ENCODE assay signal across 20 mouse cellular contexts in genomic region chr5:32077139-32077538, GRCm38 (mm10). TPM values are rescaled to one million over a fixed set of nuclear protein-coding genes. Genes with fewer than 3 reads are reported as not detected.
DNase-seq lines count a peak whose midpoint lies in the region; ATAC-seq and TF ChIP-seq lines count a peak whose summit lies in the region.
"Had no signal": no experiment of that assay in that cellular context is flagged by ENCODE, and none has a peak within 500 bp of the region (broad histone marks: within the 10 kb centered on the region; RNA-seq: fewer than 3 reads in every experiment).

No protein-coding gene starts in this region.

- TF ChIP-seq RAD21 in CH12.LX (IDR thresholded peaks at IDR 0.05; ENCODE audit: low read depth, low read length) = no peak

- no peak overlapping the region for H3K9ac ChIP-seq in CH12.LX (ENCODE audit: insufficient read depth, low read depth)
- no peak overlapping the region for H3K9ac ChIP-seq in midbrain, embryonic 16.5 days (ENCODE audit: low read depth, low read length)
- H3K9ac ChIP-seq: forebrain, embryonic 13.5 days; forebrain, postnatal 0 days; heart, embryonic 13.5 days; hindbrain, embryonic 12.5 days had no signal

- peak; percentile 98 for DNase-seq in 416B (ENCODE audit: low read depth)
- no peak for DNase-seq in CH12.LX (ENCODE audit: extremely low read depth)
- no peak for DNase-seq in frontal cortex, adult 2 months (ENCODE audit: extremely low spot score in 1 of 2, low spot score in 1 of 2)
- no peak for DNase-seq in cerebellum, adult 11-12 months
- DNase-seq: adrenal gland, postnatal 14 days; cerebellum, adult 8-10 months; cerebellum, postnatal 14 days; forebrain, postnatal 0 days; heart, postnatal 4 days; kidney, adult 11 months had no signal

- H3K4me3 ChIP-seq in CH12.LX (replicated peaks in 1 of 3; ENCODE audit: low read depth in 2 of 3, low read length in 2 of 3, poor library complexity in 1 of 3) (no peak overlapping the region), myocyte (no peak overlapping the region)
- no peak overlapping the region for H3K4me3 ChIP-seq in midbrain, embryonic 16.5 days (ENCODE audit: low read depth, low read length)
- H3K4me3 ChIP-seq: forebrain, embryonic 13.5 days; heart, embryonic 13.5 days; hindbrain, embryonic 12.5 days had no signal

- H3K36me3 ChIP-seq in CH12.LX (replicated peaks in 1 of 2; ENCODE audit: control insufficient read depth in 1 of 2, insufficient read depth in 1 of 2, low read length in 1 of 2) (peaks cover 0 to 7% of the 10 kb centered on the region in 2 experiments), myocyte (ENCODE audit: control insufficient read depth, insufficient read depth) (no peaks in the 10 kb centered on the region)
- no peaks in the 10 kb centered on the region for H3K36me3 ChIP-seq in midbrain, embryonic 16.5 days (ENCODE audit: control insufficient read depth, insufficient read depth, low read length)
- H3K36me3 ChIP-seq: heart, embryonic 13.5 days; hindbrain, embryonic 12.5 days had no signal

- 94% methylated on average over 3 of the region's 3 CpGs for WGBS in midbrain, embryonic 16.5 days

- H3K9me3 ChIP-seq in CH12.LX (replicated peaks; ENCODE audit: low read length) = no peaks in the 10 kb centered on the region
- H3K9me3 ChIP-seq in midbrain, embryonic 16.5 days (replicated peaks; ENCODE audit: control insufficient read depth, low read length, poor library complexity, severe bottlenecking) = no peaks in the 10 kb centered on the region
- H3K9me3 ChIP-seq: forebrain, embryonic 13.5 days; heart, embryonic 13.5 days; hindbrain, embryonic 12.5 days had no signal

- no peak overlapping the region for H3K4me2 ChIP-seq in CH12.LX (ENCODE audit: insufficient read depth, low read depth, poor library complexity, severe bottlenecking)
- H3K4me2 ChIP-seq in myocyte (ENCODE audit: low read depth) = no peak overlapping the region
- H3K4me2 ChIP-seq in midbrain, embryonic 16.5 days (ENCODE audit: low read length) = no peak overlapping the region
- H3K4me2 ChIP-seq: forebrain, embryonic 13.5 days; heart, embryonic 13.5 days; hindbrain, embryonic 12.5 days had no signal

- dilution Hi-C loops in CH12.LX (cut with MboI; ENCODE audit: extremely low pct_ligation_motif_present, extremely low pct_unique_long_range_greater_than_20kb, low sequenced_read_pairs) = no loop called here

- in situ Hi-C loops in CH12.LX (cut with MboI; ENCODE audit: low pct_ligation_motif_present, low pct_unique_long_range_greater_than_20kb, low sequenced_read_pairs) = no loop called here

- H3K4me1 ChIP-seq in CH12.LX (ENCODE audit: control insufficient read depth in 1 of 2, insufficient read depth in 2 of 2) = peaks cover 4 to 19% of the 10 kb centered on the region in 2 experiments; a peak in 3 of 4 replicates
- H3K4me1 ChIP-seq in midbrain, embryonic 16.5 days (ENCODE audit: control insufficient read depth, insufficient read depth, low read length) = no peaks in the 10 kb centered on the region

- TF ChIP-seq POLR2A in CH12.LX (IDR thresholded peaks at IDR 0.05; ENCODE audit: low read depth, low read length) (no peak), myocyte (IDR thresholded peaks at IDR 0.05; ENCODE audit: insufficient read length, low read depth) (no peak)

- H3K27ac ChIP-seq in CH12.LX (ENCODE audit: insufficient read depth, low read depth) = no peak overlapping the region
- H3K27ac ChIP-seq in midbrain, embryonic 16.5 days (ENCODE audit: low read length) = no peak overlapping the region
- H3K27ac ChIP-seq: forebrain, embryonic 13.5 days; heart, embryonic 13.5 days; hindbrain, embryonic 12.5 days had no signal

- H3ac ChIP-seq in myocyte (ENCODE audit: control insufficient read depth, insufficient read length) = no peak overlapping the region

- H3K79me2 ChIP-seq in CH12.LX (replicated peaks; ENCODE audit: control insufficient read depth, extremely low read depth, insufficient read depth, poor library complexity, severe bottlenecking) (no peaks in the 10 kb centered on the region), myocyte (ENCODE audit: control insufficient read depth, insufficient read depth) (no peaks in the 10 kb centered on the region)

- TF ChIP-seq CTCF in CH12.LX (conservative IDR thresholded peaks at IDR 0.05 in 1 of 2, IDR thresholded peaks at IDR 0.05 in 1 of 2; ENCODE audit: low read depth in 2 of 2, low read length in 2 of 2) = no peak

- ATAC-seq in granulocyte monocyte progenitor cell, adult 5-6 weeks (replicated peaks; ENCODE audit: poor library complexity, severe bottlenecking) = peak; percentile 88
- no peak for ATAC-seq in midbrain, embryonic 16.5 days
- ATAC-seq: activated CD4-positive, CD25-positive, alpha-beta regulatory T cell, adult 4 months; CD4-positive, CD25-positive, alpha-beta regulatory T cell, adult 4 months; forebrain, embryonic 13.5 days; forebrain, postnatal 0 days; hindbrain, embryonic 16.5 days; Patski had no signal

- no peaks in the 10 kb centered on the region for H3K27me3 ChIP-seq in CH12.LX (replicated peaks)
- H3K27me3 ChIP-seq in myocyte (ENCODE audit: control insufficient read depth, insufficient read depth, insufficient read length) = no peaks in the 10 kb centered on the region
- no peaks in the 10 kb centered on the region for H3K27me3 ChIP-seq in midbrain, embryonic 16.5 days (ENCODE audit: control insufficient read depth, insufficient read depth, low read depth, low read length)
- H3K27me3 ChIP-seq: forebrain, embryonic 13.5 days; heart, embryonic 13.5 days; hindbrain, embryonic 12.5 days; Patski had no signal

- TF ChIP-seq EP300 in CH12.LX (IDR thresholded peaks at IDR 0.05; ENCODE audit: low read length) = peak; percentile 22; the same call in 1 of the 2 replicates

TF ChIP-seq in CH12.LX, 34 proteins besides CTCF, POLR2A, EP300 and RAD21:
- TF ChIP-seq MEF2A (IDR thresholded peaks at IDR 0.05; ENCODE audit: borderline replicate concordance, low read depth, low read length) (no peak), MXI1 (IDR thresholded peaks at IDR 0.05; ENCODE audit: low read depth, low read length) (no peak), PAX5 (IDR thresholded peaks at IDR 0.05; ENCODE audit: low read length) (no peak), RCOR1 (conservative IDR thresholded peaks at IDR 0.05; ENCODE audit: low read depth, low read length) (no peak), BHLHE40 (IDR thresholded peaks at IDR 0.05; ENCODE audit: low read depth, low read length) (no peak), MAX (IDR thresholded peaks at IDR 0.05; ENCODE audit: low read length) (no peak), IRF4 (IDR thresholded peaks at IDR 0.05; ENCODE audit: low read depth, low read length) (no peak), TBP (conservative IDR thresholded peaks at IDR 0.05; ENCODE audit: low read depth, low read length) (no peak), TCF12 (IDR thresholded peaks at IDR 0.05; ENCODE audit: low read depth, low read length) (no peak), SIN3A (IDR thresholded peaks at IDR 0.05; ENCODE audit: low read length) (no peak)

TF ChIP-seq in myocyte, 11 proteins besides CTCF, POLR2A, EP300 and RAD21:
- TF ChIP-seq TCF12 (IDR thresholded peaks at IDR 0.05; ENCODE audit: insufficient read depth, poor library complexity, severe bottlenecking) = no peak
- peak in 1 of 3 experiments; percentile 21 for TF ChIP-seq MYOG (IDR thresholded peaks at IDR 0.05; ENCODE audit: control insufficient read depth in 1 of 3, insufficient read depth in 1 of 3, insufficient read length in 2 of 3, low read depth in 2 of 3)
- peak in 2 of 3 experiments; percentile 10 to 73 for TF ChIP-seq MYOD1 (IDR thresholded peaks at IDR 0.05; ENCODE audit: control insufficient read depth in 1 of 3, insufficient read length in 2 of 3, low read depth in 2 of 3)

RNA-seq across cellular contexts. Expression of gene Fosl2, which starts 58.5 kb away (rescaled TPM):
- total RNA-seq in CH12.LX (2012; rRNA removed) (0.17 and 0.59 TPM in 2 replicates), CH12.LX (2014; rRNA removed) (0.23 TPM in 2 replicates)
- polyA plus RNA-seq in CH12.LX (2012; ENCODE audit: insufficient read length, low read depth) (0.52 and 0.91 TPM in 2 replicates), myocyte (2012; fragmentation: generic; extraction: Trizol) (30.9 TPM)
- 23.4 and 24.7 TPM in 2 replicates for total RNA-seq in granulocyte monocyte progenitor cell, adult 5-6 weeks (2014; fragmentation: Nextera tagmentation)
- total RNA-seq in granulocyte monocyte progenitor cell, adult 5-6 weeks (2017) = 9.1 and 11.2 TPM in 2 replicates
- polyA plus RNA-seq in frontal cortex, adult 2 months (2012; rRNA removed) = 12.1 and 17.9 TPM in 2 replicates
- polyA plus RNA-seq in midbrain, embryonic 16.5 days (2015; fragmentation: Nextera tagmentation; extraction: Ambion mirVana) = 0.37 and 0.55 TPM in 2 replicates
